Mouse (Mus musculus): ENCODE results near the gene Slc35b4. TPM values are rescaled to one million over a fixed set of nuclear protein-coding genes. Genes with fewer than 3 reads are reported as not detected.

Gene Slc35b4
- total RNA-seq (2021): 1 to 10 TPM; 7.9 to 8.0 TPM
- long read RNA-seq, experiment 1, full-length matches to known transcripts: 13 of 17 reads
- long read RNA-seq, experiment 1, partial matches to known transcripts: 0 of 17 reads
- long read RNA-seq, experiment 1, other reads (novel, unspliced or antisense): 4 of 17 reads
- long read RNA-seq, experiment 2, full-length matches to known transcripts: 18 of 22 reads
- long read RNA-seq, experiment 2, partial matches to known transcripts: 1 of 22 reads
- long read RNA-seq, experiment 2, other reads (novel, unspliced or antisense): 3 of 22 reads

DNA sequence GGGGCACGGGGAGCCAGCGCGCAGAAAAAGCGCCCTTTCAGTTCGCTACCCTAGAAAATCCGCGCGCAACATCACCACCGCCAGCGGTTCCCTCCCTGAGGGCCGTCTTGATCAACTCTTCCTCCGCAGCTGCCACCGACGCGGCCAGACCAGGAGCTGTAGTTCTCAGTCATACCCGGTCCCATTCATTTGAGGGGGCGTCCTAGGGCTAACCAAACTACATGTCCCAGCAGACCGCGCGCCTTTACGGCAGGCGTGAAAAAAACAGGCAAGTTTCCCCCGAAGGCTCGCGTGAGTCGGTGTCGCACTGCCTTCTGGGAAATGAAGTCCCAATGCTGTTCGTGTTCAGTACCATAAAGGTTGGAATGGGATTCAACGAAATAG, at the start of gene Slc35b4:
Slc35b4 (minus strand) TSS at position 248 of the 384 bp plus-strand sequence.
- DNase-seq (ENCODE audit: low spot score): peak; percentile 96

DNA sequence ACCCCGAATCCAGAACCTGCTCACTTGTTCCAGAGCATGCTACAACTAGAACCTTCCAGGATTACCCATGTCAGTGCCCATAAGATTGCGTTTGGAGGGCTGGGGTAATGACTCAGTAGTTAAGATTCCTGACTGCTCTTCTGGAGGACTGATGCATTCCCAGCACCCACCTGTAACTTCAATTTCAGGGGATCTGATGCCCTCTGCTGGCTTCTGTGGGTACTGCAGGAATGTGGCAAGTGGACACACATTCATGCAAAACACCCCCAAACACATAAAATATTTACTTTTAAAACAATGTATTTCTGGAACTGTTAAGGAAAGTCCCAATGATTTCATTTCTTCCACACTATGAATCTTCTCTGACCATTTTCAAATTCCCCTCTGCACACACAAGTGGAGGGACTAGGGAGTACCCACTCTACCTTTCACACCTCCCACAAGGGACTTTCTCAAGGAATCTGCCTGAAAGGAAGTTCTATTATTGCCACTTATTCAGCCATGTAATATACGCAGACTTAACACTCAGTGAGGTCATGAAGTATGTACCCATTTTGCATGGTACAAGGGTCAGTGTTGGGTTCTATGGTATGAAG, 48.2 kb upstream of the Slc35b4 start:
- no peak for DNase-seq (ENCODE audit: low spot score)

DNA sequence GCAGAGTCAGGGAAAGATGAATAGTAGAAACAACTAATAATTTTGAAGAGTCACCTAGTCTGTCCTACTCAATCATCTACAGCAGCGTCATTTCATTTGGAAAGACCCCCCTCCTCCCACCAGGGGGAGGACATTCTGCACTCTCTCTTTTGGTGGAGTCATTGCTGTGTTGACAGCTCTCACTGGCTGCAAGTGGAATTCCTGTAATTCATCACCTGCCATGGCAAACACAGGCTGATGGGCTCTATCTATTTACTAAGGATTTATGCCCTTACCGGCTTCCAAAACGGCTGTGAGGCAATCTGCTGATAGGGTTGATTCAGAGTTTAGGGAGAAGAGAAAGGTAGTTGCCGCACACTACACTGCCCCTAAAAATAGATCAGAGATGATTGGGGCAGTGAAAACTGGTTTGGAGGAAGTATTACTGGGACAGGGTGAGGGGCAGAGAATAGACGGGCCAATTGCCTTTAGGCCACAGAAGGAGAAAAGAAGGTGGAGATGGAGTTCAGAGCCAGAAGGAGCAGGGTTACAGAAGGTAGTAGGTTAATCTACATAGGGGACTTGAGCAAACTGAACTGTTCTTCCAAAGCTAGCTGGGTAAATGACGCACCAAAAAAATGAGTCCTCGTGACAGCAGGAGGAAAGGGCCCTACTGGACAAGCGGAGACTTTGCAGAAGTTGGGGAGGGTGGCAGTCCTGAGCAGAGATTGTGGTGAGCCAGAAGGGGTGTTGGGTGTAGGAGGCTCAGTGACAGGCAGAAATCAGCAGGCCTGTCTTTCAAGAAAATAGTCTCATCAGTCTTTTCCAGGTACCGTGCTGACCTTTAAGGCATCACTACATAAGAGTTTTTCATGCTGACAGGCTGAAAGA, 39.8 kb upstream of the Slc35b4 start:
- DNase-seq (ENCODE audit: low spot score): no peak

DNA sequence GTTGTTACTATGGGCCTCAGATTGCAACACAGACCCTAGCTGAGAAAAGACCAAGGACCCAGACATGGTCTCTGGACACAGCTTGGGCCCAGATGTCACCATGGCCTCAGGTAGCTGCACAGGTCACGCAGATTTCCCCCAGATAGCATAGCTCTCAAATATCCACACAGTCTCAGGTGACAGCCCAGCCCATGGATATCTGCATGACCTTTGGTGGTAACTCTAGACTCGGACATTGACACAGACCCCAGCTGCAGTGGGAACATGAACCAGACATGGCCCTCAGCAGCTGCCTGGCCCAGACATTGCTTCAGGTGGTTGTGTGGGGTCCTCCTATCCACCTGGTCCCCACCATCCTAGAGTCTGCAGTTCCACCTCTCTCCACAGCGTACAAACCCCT, 28.8 kb upstream of the Slc35b4 start:
- DNase-seq (ENCODE audit: low spot score): no peak

DNA sequence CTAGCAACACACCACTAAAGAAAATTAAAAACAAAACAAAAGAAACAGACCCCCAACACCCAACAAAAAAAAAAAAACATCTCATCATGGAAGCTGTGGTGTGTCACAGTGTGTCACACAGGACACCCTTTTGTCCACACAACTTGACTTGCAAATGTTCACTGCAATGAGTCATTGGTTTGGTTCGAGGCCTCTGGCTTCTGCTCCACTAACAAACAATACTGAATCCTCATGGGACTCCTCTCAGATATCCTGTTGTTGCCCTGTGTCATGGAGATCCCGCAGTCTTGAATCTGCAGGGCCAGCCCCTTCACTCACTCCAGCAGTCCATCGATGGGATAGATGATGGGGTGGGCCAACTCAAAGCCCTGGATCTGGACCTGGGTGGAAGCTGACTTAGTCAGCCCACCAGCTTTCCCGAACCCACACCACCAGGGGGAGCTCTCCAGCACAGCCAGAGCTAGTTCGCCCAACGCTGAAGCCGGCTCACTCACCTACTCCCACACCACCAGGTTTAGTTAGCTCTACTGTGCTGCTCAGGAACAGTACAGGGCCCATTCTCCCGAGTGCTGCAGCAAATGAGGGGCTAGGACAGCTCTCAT, 28.2 kb upstream of the Slc35b4 start:
- no peak for DNase-seq (ENCODE audit: low spot score)

DNA sequence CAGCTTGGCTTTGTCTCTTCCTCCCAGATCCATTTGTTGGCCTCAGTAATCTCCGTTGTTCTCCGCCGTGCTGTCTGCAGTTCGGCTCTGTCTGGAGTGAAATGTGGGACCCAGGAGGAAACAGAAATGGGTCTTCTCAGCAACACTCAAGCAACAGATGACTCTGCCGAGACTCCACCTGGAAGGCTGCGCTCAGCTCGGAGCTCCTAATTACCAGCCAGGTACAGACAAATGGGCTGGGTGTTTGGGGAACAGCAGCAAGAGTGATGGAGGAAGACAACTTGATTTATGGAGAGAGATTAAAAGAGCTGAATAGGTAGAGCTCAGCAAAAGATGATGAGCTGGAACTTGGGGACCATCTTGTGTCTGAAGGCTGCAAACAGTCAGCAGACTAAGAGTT, 26.6 kb upstream of the Slc35b4 start:
- no peak for DNase-seq (ENCODE audit: low spot score)

DNA sequence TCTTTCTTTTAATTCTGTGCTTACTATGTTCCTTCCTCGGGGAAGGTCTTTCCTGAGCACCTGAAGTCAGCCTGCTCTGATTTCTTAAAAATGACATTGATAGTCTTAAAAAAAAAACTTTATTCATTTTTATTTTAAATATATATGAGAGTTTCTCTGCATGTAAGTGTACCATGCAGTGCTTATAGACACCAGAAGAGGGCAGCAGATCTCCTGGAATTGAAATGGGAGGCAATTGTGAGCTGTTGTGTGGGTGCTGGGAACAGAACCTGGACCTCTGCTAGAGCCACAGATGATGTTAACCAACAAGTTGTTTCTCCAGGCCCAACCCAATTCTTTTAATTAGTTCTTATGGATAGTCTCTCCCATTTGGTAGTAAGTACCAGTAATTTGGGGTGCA, 18.1 kb upstream of the Slc35b4 start:
- no peak for DNase-seq (ENCODE audit: low spot score)

DNA sequence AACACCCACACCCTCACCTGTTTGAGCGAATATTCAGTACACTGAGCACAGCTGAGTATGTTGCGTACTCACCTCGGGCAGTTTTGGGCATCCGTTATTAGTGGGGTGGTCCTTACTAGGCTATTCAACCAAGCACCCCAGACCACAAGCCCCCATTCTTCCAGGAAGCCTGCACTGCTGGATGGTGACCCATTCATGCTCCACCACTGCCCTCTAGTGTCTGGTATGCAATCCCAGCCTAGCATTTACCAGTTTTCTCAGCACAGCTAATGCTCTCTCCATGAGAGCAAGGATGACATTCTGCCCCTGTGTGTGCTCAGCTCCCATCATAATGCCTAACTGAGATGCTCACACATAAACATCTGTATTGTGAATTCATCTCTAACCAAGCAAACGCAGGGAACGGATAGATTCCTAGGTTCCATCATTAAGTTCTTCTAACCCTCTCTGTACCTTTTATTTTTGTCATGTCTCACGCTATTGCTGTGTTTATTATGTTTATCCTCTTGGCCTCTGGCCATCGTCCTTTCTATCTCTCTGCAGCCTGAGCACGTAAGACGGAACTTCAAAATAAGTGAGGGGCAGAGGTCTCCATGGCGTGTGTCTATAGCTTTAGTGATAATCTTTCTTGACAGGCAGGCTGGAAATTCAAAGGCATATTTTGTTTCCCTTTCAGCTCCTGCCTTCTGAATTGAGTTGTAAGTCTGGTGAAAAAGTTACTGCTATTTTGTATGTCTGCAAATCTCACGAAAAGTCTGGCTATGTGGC, 17.0 kb upstream of the Slc35b4 start:
- peak; percentile 51 for DNase-seq (ENCODE audit: low spot score)

DNA sequence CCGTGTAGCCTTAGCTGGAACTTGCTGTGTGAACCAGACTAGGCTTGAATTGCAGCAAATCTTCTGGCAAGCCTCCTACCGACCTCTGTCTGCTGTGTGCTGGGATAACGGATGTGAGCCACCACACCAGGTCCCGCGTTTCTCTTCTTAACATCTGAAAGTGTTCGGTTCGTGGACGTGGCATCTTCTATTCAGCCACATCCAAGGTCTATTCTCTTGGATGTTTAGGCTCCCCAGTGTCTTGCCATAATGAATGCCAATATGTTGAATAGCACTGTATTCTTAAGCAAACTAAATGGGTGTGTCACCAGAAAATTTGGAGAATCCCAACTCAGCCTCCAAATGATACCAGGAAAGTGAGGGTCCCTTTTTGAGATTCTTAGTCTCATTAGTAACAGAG, 14.5 kb upstream of the Slc35b4 start:
- no peak for DNase-seq (ENCODE audit: low spot score)

DNA sequence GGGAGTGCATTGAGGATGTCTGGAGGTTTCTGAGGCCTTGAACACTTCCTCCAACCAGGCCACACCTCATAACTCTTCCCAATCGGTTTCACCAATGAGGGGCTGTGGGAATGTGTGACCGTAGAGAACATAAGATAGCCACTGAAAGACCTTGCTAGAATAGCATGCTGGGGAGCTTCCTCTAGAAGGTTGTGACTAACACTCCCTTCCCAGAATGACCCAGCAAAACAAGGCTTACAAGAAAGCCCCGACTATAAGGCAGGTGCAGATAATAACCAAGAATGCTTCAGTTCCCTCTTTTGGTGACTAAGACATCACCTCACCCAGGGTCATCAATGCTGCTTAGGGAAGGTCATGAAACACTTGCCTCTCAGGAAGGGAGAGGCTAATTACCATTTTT, 12.6 kb upstream of the Slc35b4 start:
- no peak for DNase-seq (ENCODE audit: low spot score)

DNA sequence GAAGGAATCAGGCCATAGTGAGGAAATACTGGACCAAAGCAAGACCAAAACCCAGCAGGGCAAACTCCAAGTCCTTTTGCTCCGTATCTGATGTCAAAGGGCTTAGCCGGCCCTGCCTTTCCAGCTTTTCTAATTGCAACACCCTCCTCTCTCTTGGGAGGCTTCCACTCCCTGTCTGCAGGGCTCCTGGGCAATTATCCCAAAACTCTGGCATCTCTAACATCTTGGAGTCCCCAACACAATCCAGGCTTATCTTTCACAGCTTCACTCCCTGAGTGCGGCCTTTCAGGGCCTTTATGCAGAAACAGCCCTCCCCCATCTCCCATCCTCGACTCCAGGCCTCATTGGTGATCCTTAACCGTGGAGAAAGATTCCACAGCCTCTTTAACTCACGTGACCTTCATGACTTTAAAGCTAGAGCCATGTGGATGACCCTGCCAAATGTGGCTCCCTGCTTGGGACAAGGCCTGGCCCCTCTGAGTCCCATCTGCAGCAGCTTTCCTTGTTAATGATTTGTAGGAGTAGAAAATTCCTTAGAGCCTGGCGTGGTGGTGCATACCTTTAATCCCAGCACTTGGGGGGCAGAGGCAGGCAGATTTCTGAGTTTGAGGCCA, 11.2 kb upstream of the Slc35b4 start:
- DNase-seq (ENCODE audit: low spot score): peak; percentile 50

DNA sequence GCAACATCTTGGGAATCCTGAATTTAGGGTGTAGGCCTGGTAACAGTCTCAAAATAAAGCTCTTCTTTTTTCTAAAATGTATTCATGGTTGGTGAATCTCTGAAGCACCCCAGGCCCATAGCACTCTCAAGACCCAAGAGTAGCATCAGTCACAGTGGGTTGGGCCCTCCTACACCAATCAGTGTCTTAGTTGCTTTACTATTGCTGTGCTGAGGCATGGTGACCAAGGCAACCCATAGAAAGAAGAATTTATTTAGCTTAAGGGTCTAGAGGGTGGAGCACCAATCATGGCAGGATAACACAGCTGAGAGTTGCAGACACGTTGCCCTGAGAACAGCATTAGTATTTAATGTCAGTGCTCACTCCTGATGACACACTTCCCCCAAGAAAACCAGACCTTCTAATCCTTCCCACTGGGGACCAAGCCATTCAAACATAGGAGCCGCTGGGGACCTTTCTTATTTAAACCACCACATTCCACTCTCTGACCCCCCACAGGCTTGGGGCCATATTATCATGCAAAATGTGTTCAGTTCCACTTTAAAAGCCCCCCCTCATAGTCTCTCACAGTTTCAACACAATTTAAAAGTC, 10.5 kb upstream of the Slc35b4 start:
- DNase-seq (ENCODE audit: low spot score): no peak

DNA sequence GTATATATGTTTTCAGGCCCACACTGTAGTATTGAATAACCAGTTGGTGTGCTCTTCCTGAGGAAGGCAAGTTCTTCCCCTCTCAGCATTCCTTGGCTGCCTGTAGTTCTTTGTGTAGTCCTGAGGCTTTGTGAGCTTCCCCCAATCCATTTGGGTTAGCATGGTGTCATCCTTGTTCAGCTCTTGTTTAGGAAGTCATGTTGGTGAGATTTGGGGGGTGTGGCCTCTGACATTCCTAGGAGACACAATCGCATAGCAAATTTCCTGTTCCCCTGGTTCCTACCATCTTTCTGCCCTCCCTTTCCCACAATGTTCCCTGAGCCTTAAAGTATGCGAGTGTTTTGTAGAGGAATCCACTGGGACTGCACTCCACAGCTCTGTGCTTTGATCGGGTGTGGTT, 6.4 kb upstream of the Slc35b4 start:
- DNase-seq (ENCODE audit: low spot score): no peak

DNA sequence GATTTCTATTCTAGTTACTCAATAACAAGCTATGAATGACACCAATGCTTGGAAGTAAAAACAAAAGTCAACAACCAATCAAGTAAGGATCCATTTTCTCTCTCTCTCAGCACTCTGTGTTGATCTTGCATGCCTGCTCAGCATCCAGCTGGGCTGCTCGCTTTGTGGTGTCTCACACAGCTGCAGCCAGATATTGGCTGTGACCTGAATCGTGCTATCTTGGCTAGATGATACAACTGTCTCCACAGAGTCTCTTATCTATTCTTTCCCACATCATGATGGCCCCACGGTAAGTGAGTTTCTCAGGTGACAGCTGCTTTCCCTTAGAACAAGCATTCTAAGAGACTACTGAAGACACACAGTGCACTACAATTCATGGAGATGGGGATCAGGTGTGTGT, 5.0 kb upstream of the Slc35b4 start:
- no peak for DNase-seq (ENCODE audit: low spot score)

DNA sequence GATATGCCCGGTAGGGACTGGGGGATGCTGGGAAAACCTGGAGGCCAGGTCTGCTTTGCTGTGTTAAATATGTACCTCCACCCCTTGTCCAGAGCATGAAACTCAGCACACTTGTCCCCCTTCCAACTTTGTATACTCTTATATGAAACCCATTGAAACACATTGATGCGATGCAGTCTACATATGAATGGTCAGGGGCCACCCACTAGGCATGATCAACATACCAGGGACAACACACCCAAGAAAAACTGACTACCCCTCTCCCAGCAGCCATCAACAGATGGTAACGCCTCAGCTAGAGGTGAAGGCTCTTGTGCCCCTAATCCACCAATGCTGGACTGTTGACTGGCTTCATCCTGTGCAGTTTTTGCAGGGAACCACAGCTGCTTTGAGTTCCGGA, 3.0 kb upstream of the Slc35b4 start:
- DNase-seq (ENCODE audit: low spot score): no peak

DNA sequence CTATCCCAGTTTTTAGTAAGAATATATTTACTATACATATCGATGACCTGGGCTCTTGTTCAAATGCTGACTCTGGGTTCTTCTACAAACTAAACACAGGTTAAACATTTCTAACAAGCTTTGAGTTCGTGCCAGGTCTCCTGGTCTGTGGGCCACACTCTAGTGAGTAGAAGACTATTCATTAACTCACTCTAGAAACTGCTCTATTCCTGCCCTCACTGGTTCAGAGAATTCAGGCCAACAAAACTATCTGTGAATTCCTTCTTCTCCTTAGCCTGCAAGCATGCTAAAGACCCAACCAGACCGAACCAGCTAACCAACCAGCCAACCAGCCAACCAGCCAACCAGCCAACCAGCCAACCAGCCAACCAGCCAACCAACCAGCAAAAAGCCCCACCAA, 2.1 kb upstream of the Slc35b4 start:
- no peak for DNase-seq (ENCODE audit: low spot score)

DNA sequence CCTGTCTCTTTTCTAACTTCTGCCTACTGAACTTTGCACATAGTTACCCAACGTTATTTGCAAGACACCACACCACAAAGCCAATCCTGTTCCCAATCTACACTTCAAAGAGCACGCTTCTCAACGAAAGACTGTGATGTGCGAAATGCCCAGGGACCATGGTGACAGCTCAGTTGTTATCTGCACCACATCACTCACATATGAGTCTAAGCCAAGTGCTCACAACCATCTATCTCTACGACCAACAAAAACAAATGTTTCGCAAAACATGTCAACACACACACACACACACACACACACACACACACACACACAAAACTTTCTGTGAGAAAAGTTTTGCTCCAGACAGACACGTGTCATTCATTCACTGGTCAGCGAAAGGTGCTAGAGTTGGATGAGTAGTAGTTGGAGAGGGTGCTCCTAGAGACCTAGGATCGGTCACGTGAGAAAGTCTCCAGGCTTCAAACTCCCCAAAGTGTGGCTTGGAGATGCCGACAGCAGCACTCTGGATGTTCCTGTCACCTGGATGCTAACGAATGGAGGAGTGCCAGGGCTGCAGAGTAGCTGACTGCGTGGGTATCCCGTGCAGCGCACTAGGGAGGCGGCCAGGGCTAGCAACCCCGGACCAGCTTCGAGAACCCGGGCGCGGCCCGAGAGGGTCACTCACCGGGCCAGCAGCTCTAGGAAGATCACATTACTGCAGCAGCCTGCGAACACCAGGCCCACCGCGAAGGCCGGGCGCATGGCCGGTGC, 624 bp downstream of the Slc35b4 start:
- no peak for DNase-seq (ENCODE audit: low spot score)

DNA sequence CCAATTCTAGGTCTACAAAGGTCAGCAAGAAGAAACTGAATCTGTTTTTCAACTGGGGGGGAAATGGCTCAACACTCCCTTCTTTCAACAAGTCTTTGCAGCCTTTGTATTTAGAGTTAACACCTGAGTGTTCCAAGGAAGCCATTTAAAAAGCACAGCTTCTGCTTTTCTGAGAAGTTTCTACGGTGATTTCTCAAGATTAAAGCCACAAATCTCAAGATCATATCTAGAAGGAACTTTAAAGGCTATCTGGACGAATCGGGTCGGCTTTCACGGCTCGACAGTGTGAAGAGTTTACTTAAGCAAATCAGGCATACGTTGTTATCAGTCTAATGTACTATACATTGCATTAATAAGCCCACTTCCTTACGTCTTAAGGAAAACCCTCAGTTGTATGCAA, 2.2 kb downstream of the Slc35b4 start:
- DNase-seq (ENCODE audit: low spot score): no peak

DNA sequence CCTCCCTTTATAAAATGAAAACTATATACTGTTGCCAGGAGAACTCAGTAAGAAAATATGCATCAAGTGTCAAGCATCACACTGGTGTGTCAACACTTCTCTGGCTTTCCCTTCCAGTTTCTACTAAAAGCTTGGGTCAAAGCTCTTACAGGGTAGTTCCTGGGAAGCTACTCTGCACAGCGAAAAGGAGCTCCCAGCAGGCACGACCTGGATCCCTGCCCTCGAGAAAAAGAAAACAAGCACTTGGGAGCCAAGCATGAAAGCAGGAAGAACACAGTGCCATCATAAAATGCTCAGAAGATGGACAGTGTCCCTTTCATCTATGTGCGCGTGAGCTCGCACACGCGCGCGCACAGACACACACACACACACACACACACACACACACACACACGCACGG, 3.7 kb downstream of the Slc35b4 start:
- no peak for DNase-seq (ENCODE audit: low spot score)

Measured in gastrocnemius, adult 18-20 months (tissue).